Mouse (Mus musculus) liver, adult 2 months (tissue): Measurements from ENCODE around the gene Trim38.

Source experiments
- CTCF ChIP-seq: fragments of 200-500 bp; IDR thresholded peaks from 2 replicates; pipeline ENCODE4 v1.5.1; 2011; ENCODE audit warnings: low read depth, low read length, control low read depth
- POLR2A ChIP-seq: fragments of 200-500 bp; IDR thresholded peaks from 2 replicates; pipeline ENCODE4 v1.6.1; 2011; ENCODE audit warnings: low read length, control low read depth; ENCODE audit not compliant: insufficient read depth; ENCODE audit errors: extremely low read depth

- TF ChIP-seq CTCF (no peak), POLR2A (no peak)
Observed at GRCm38 (mm10) chr13:23744421-23745380, 25.0 kb upstream of the Trim38 start.
